ENCODE assay signal across 8 mouse cellular contexts in genomic region chr6:87876068-87876643, GRCm38 (mm10). TPM values are rescaled to one million over a fixed set of nuclear protein-coding genes. Genes with fewer than 3 reads are reported as not detected.
A peak's percentile ranks its signal among the peaks of the same experiment; 100 is the strongest.
DNase-seq lines count a peak whose midpoint lies in the region; ATAC-seq and TF ChIP-seq lines count a peak whose summit lies in the region.

No protein-coding gene starts in this region.

- H3K9ac ChIP-seq in liver, embryonic 13.5 days, result peak overlapping the region; percentile 23; the same call in 1 of the 2 replicates

- H3K27me3 ChIP-seq in liver, embryonic 13.5 days, result no peaks in the 10 kb centered on the region
- no peaks in the 10 kb centered on the region for H3K27me3 ChIP-seq in thymus, adult 2 months (ENCODE audit: control insufficient read depth, insufficient read depth, low read length)

- no peaks in the 10 kb centered on the region for H3K36me3 ChIP-seq in liver, embryonic 13.5 days
- no peaks in the 10 kb centered on the region for H3K36me3 ChIP-seq in thymus, adult 2 months (ENCODE audit: control insufficient read depth, insufficient read depth, low read length)

- no peak overlapping the region for H3K4me3 ChIP-seq in liver, embryonic 13.5 days (replicated peaks)
- no peak overlapping the region for H3K4me3 ChIP-seq in thymus, adult 2 months (ENCODE audit: control insufficient read depth, insufficient read depth, low read length)

- DNase-seq in testis, postnatal 14 days (ENCODE audit: low spot score), result peak; percentile 44
- DNase-seq in testis, postnatal 10 days (ENCODE audit: low spot score), result no peak
- DNase-seq in heart, postnatal 10 days, result peak; percentile 40 to 58
- no peak for DNase-seq in liver, embryonic 13.5 days
- DNase-seq in thymus, adult 2 months, result no peak
- DNase-seq in urinary bladder, adult 2 months (ENCODE audit: low spot score), result no peak
- no peak for DNase-seq in thymus, postnatal 14 days
- no peak for DNase-seq in urinary bladder, adult 18-20 months (ENCODE audit: low spot score in 2 of 2)

- peak; percentile 24; the same call in 1 of the 2 replicates for ATAC-seq in liver, embryonic 13.5 days (ENCODE audit: low read depth)

- intact Hi-C loops in heart, postnatal 10 days (cut with DNase I), result no loop called here

- 32% methylated on average over 13 of the region's 13 CpGs for WGBS in liver, embryonic 13.5 days (ENCODE audit: insufficient replicate concordance)
- 79% methylated on average over 13 of the region's 13 CpGs for WGBS in thymus, adult 2 months

- H3K4me1 ChIP-seq in liver, embryonic 13.5 days (replicated peaks), result peaks cover 44% of the 10 kb centered on the region
- H3K4me1 ChIP-seq in thymus, adult 2 months (replicated peaks; ENCODE audit: control insufficient read depth, insufficient read depth, low read length), result peaks cover 23% of the 10 kb centered on the region

- peak overlapping the region; percentile 70 for H3K27ac ChIP-seq in liver, embryonic 13.5 days
- H3K27ac ChIP-seq in thymus, adult 2 months (ENCODE audit: control insufficient read depth, insufficient read depth, low read length), result no peak overlapping the region

- peak overlapping the region; percentile 15 for H3K4me2 ChIP-seq in liver, embryonic 13.5 days

- TF ChIP-seq CTCF in thymus, adult 2 months (IDR thresholded peaks at IDR 0.05; ENCODE audit: borderline replicate concordance, control insufficient read depth, extremely low read depth, insufficient read depth, low read length, poor library complexity), result no peak

- TF ChIP-seq POLR2A in thymus, adult 2 months (IDR thresholded peaks at IDR 0.05; ENCODE audit: control insufficient read depth, extremely low read depth, insufficient read depth, low read length, poor library complexity), result no peak

- H3K9me3 ChIP-seq in liver, embryonic 13.5 days (replicated peaks), result no peaks in the 10 kb centered on the region

RNA-seq across cellular contexts. Expression of gene Copg1, which starts 11.5 kb away (rescaled TPM):
- 10 to 100 TPM; 65.8 to 72.8 TPM for total RNA-seq in heart, postnatal 10 days (2021)
- polyA plus RNA-seq in liver, embryonic 13.5 days (2015; fragmentation: Nextera tagmentation; extraction: Ambion mirVana), result 56.9 and 66.9 TPM in 2 replicates
- 69.3 and 72.4 TPM in 2 replicates for polyA plus RNA-seq in thymus, adult 2 months (2012; rRNA removed)
- polyA plus RNA-seq in urinary bladder, adult 2 months (2012; rRNA removed), result 35.5 and 65.3 TPM in 2 replicates

RNA-seq across cellular contexts. Expression of gene Cnbp, which starts 25.2 kb away (rescaled TPM):
- 100 to 1,000 TPM; 308 to 311 TPM for total RNA-seq in heart, postnatal 10 days (2021)
- 786 and 880 TPM in 2 replicates for polyA plus RNA-seq in liver, embryonic 13.5 days (2015; fragmentation: Nextera tagmentation; extraction: Ambion mirVana)
- polyA plus RNA-seq in thymus, adult 2 months (2012; rRNA removed), result 302 and 311 TPM in 2 replicates
- 351 and 355 TPM in 2 replicates for polyA plus RNA-seq in urinary bladder, adult 2 months (2012; rRNA removed)

RNA-seq across cellular contexts. Expression of gene Isy1, which starts 37.6 kb away (rescaled TPM):
- total RNA-seq in heart, postnatal 10 days (2021), result 10 to 100 TPM; 22.2 to 26.2 TPM
- 51.5 and 63.6 TPM in 2 replicates for polyA plus RNA-seq in liver, embryonic 13.5 days (2015; fragmentation: Nextera tagmentation; extraction: Ambion mirVana)
- 50.7 and 51.1 TPM in 2 replicates for polyA plus RNA-seq in thymus, adult 2 months (2012; rRNA removed)
- 28.8 and 29.1 TPM in 2 replicates for polyA plus RNA-seq in urinary bladder, adult 2 months (2012; rRNA removed)

RNA-seq across cellular contexts. Expression of gene Hmces, which starts 37.6 kb away (rescaled TPM):
- 10 to 100 TPM; 13.8 to 13.9 TPM for total RNA-seq in heart, postnatal 10 days (2021)
- 23.1 and 24.9 TPM in 2 replicates for polyA plus RNA-seq in liver, embryonic 13.5 days (2015; fragmentation: Nextera tagmentation; extraction: Ambion mirVana)
- 28.8 and 31.9 TPM in 2 replicates for polyA plus RNA-seq in thymus, adult 2 months (2012; rRNA removed)
- polyA plus RNA-seq in urinary bladder, adult 2 months (2012; rRNA removed), result 24.3 and 26.1 TPM in 2 replicates

RNA-seq across cellular contexts. Expression of gene Gm45140, which starts 40.6 kb away (rescaled TPM):
- 1 to 10 TPM; 1.6 to 2.9 TPM for total RNA-seq in heart, postnatal 10 days (2021)
- 3.5 and 5.8 TPM in 2 replicates for polyA plus RNA-seq in liver, embryonic 13.5 days (2015; fragmentation: Nextera tagmentation; extraction: Ambion mirVana)
- polyA plus RNA-seq in thymus, adult 2 months (2012; rRNA removed), result 0.56 and 1.2 TPM in 2 replicates
- polyA plus RNA-seq in urinary bladder, adult 2 months (2012; rRNA removed), result 4.8 and 5.9 TPM in 2 replicates

Comparison
In these comparisons a context has a peak if more than half of its experiments do, and no peak if none do; other contexts are left out.
1. DNase-seq: peak in testis, postnatal 14 days (single experiment) and heart, postnatal 10 days (2 of 2); none in testis, postnatal 10 days (single experiment), liver, embryonic 13.5 days (single experiment), thymus, adult 2 months (single experiment), urinary bladder, adult 2 months (single experiment), thymus, postnatal 14 days (single experiment) and urinary bladder, adult 18-20 months (0 of 2).